Mouse (Mus musculus) CH12.LX (cell line): ENCODE measurements around the gene Ppfia2. TPM values are rescaled to one million over a fixed set of nuclear protein-coding genes. Genes with fewer than 3 reads are reported as not detected.

Experiments
- DNase-seq: peaks from one replicate; pipeline ENCODE4 v3.0.0-alpha.2; 2013; ENCODE audit errors: extremely low read depth
- H3K27ac ChIP-seq: 2 replicates; pipeline ENCODE4 v1.5.1; 2012; ENCODE audit warnings: low read depth, mild to moderate bottlenecking, control low read depth, moderate library complexity; ENCODE audit not compliant: insufficient read depth
- H3K27me3 ChIP-seq: replicated peaks from 2 replicates; pipeline ENCODE3; 2012; ENCODE audit warnings: inconsistent platforms
- H3K36me3 ChIP-seq, 2 experiments: replicated peaks in 1 of 2; 2 replicates each; pipeline versions ENCODE3 to v1.6.1; 2012; ENCODE audit warnings: inconsistent platforms in 1 of 2, low read length in 1 of 2, mild to moderate bottlenecking in 1 of 2, mixed read lengths in 1 of 2, moderate library complexity in 1 of 2; ENCODE audit not compliant: control insufficient read depth in 1 of 2, insufficient read depth in 1 of 2
- H3K4me1 ChIP-seq, 2 experiments: 2 replicates each; pipeline ENCODE4 v1.6.1; 2012; ENCODE audit warnings: inconsistent platforms in 1 of 2, moderate library complexity in 1 of 2; ENCODE audit not compliant: insufficient read depth in 2 of 2, control insufficient read depth in 1 of 2
- H3K4me2 ChIP-seq: 2 replicates; pipeline ENCODE4 v1.6.1; 2012; ENCODE audit warnings: low read depth, mild to moderate bottlenecking, control low read depth; ENCODE audit not compliant: poor library complexity, insufficient read depth, severe bottlenecking
- H3K4me3 ChIP-seq, 3 experiments: fragments of 150-350 bp in 1 of 3; sonication (generic) in 1 of 3; replicated peaks in 1 of 3; 2 replicates each; pipeline versions ENCODE3 to v1.5.1; 2011 to 2012; ENCODE audit warnings: low read depth in 2 of 3, low read length in 2 of 3, mild to moderate bottlenecking in 2 of 3, moderate library complexity in 2 of 3, control low read depth in 1 of 3, improper control_type of control experiment in 1 of 3, inconsistent platforms in 1 of 3, mixed read lengths in 1 of 3; ENCODE audit not compliant: poor library complexity in 1 of 3
- H3K79me2 ChIP-seq: replicated peaks from 2 replicates; pipeline ENCODE4 v1.6.1; 2012; ENCODE audit warnings: mild to moderate bottlenecking, moderate library complexity; ENCODE audit not compliant: control insufficient read depth, poor library complexity, insufficient read depth, severe bottlenecking; ENCODE audit errors: extremely low read depth
- H3K9ac ChIP-seq: 2 replicates; pipeline ENCODE4 v1.6.1; 2012; ENCODE audit warnings: low read depth, mild to moderate bottlenecking, control low read depth, moderate library complexity; ENCODE audit not compliant: insufficient read depth
- H3K9me3 ChIP-seq: replicated peaks from 2 replicates; pipeline ENCODE3; 2012; ENCODE audit warnings: low read length, inconsistent platforms, mixed read lengths
- CHD1 ChIP-seq: IDR thresholded peaks from 2 replicates; pipeline ENCODE4 v1.6.1; 2012; ENCODE audit warnings: low read depth, low read length, improper control_type of control experiment, inconsistent platforms
- E2F4 ChIP-seq: IDR thresholded peaks from 2 replicates; pipeline ENCODE4 v1.6.1; 2011; ENCODE audit warnings: low read depth, low read length, improper control_type of control experiment; ENCODE audit not compliant: insufficient replicate concordance
- GABPA ChIP-seq: IDR thresholded peaks from 2 replicates; pipeline ENCODE4 v1.6.1; 2012; ENCODE audit warnings: low read depth, low read length, improper control_type of control experiment, inconsistent platforms; ENCODE audit not compliant: insufficient replicate concordance
- HCFC1 ChIP-seq: IDR thresholded peaks from 2 replicates; pipeline ENCODE4 v1.6.1; 2012; ENCODE audit warnings: low read depth, mild to moderate bottlenecking, inconsistent platforms, low read length, improper control_type of control experiment
- JUND ChIP-seq: conservative IDR thresholded peaks from 2 replicates; pipeline ENCODE4 v1.6.1; 2011; ENCODE audit warnings: low read depth, low read length, improper control_type of control experiment
- KAT2A ChIP-seq: IDR thresholded peaks from 2 replicates; pipeline ENCODE4 v1.6.1; 2012; ENCODE audit warnings: low read length, improper control_type of control experiment, inconsistent platforms; ENCODE audit not compliant: insufficient replicate concordance
- MAZ ChIP-seq: IDR thresholded peaks from 2 replicates; pipeline ENCODE4 v1.6.1; 2012; ENCODE audit warnings: low read depth, mild to moderate bottlenecking, inconsistent platforms, low read length, improper control_type of control experiment, moderate library complexity
- MXI1 ChIP-seq: IDR thresholded peaks from 2 replicates; pipeline ENCODE4 v1.6.1; 2011; ENCODE audit warnings: mild to moderate bottlenecking, low read depth, low read length, improper control_type of control experiment
- MYC ChIP-seq: IDR thresholded peaks from 2 replicates; pipeline ENCODE4 v1.6.1; 2011; ENCODE audit warnings: low read depth, mild to moderate bottlenecking, improper control_type of control experiment, low read length
- NELFE ChIP-seq: IDR thresholded peaks from 2 replicates; pipeline ENCODE4 v1.6.1; 2011; ENCODE audit warnings: low read depth, low read length, improper control_type of control experiment
- NRF1 ChIP-seq: IDR thresholded peaks from 2 replicates; pipeline ENCODE4 v1.6.1; 2014; ENCODE audit warnings: low read depth, mild to moderate bottlenecking, inconsistent platforms, low read length, improper control_type of control experiment, moderate library complexity
- POLR2A ChIP-seq: IDR thresholded peaks from 2 replicates; pipeline ENCODE4 v1.6.1; 2011; ENCODE audit warnings: low read depth, mild to moderate bottlenecking, improper control_type of control experiment, low read length
- POLR2AphosphoS2 ChIP-seq: IDR thresholded peaks from 2 replicates; pipeline ENCODE4 v1.6.1; 2011; ENCODE audit warnings: low read depth, low read length, improper control_type of control experiment
- RCOR1 ChIP-seq: conservative IDR thresholded peaks from 2 replicates; pipeline ENCODE4 v1.6.1; 2012; ENCODE audit warnings: low read depth, mild to moderate bottlenecking, inconsistent platforms, low read length, improper control_type of control experiment
- SIN3A ChIP-seq: IDR thresholded peaks from 2 replicates; pipeline ENCODE4 v1.6.1; 2012; ENCODE audit warnings: low read length, improper control_type of control experiment, inconsistent platforms
- TBP ChIP-seq: conservative IDR thresholded peaks from 2 replicates; pipeline ENCODE4 v1.6.1; 2011; ENCODE audit warnings: low read depth, low read length, improper control_type of control experiment
- UBTF ChIP-seq: IDR thresholded peaks from 2 replicates; pipeline ENCODE4 v1.6.1; 2012; ENCODE audit warnings: low read depth, mild to moderate bottlenecking, inconsistent platforms, low read length, improper control_type of control experiment, moderate library complexity
- USF2 ChIP-seq: conservative IDR thresholded peaks from 2 replicates; pipeline ENCODE4 v1.6.1; 2011; ENCODE audit warnings: low read depth, low read length, improper control_type of control experiment
- ZC3H11A ChIP-seq: IDR thresholded peaks from 2 replicates; pipeline ENCODE4 v1.6.1; 2012; ENCODE audit warnings: low read depth, mild to moderate bottlenecking, inconsistent platforms, low read length, improper control_type of control experiment
- dilution Hi-C: fragments of 300-500 bp; cut with MboI; formaldehyde crosslinking; loops from 2 replicates; pipeline ENCODE4 v1.14.3; 2020; ENCODE audit warnings: low sequenced_read_pairs; ENCODE audit not compliant: extremely low pct_unique_long_range_greater_than_20kb, extremely low pct_ligation_motif_present
- in situ Hi-C: fragments of 300-500 bp; cut with MboI; formaldehyde crosslinking; loops from 3 replicates; pipeline ENCODE4 v1.14.3; 2019; ENCODE audit warnings: low sequenced_read_pairs, low pct_ligation_motif_present, low pct_unique_long_range_greater_than_20kb, mixed read lengths
- polyA plus RNA-seq: library from polyadenylated mRNA; unstranded; fragments of >175 nt; gene quantifications from 2 replicates; pipeline ENCODE4 v1.2.1, GENCODE M21; 2012; ENCODE audit warnings: low read depth; ENCODE audit not compliant: insufficient read length
- total RNA-seq, 2 experiments: library from RNA; depleted of rRNA; stranded (reverse); fragments of 300-350 nt in 1 of 2; fragments of >200 nt in 1 of 2; gene quantifications; 2 replicates each; pipeline ENCODE4 v1.2.3; 2012 to 2014

Ppfia2 gene
- total and polyA plus RNA-seq, 3 experiments, result not detected

- no peaks in the 10 kb centered on the region for H3K36me3 ChIP-seq
- no peaks in the 10 kb centered on the region for H3K27me3 ChIP-seq
- H3K4me2 ChIP-seq, result no peak overlapping the region
- no peaks in the 10 kb centered on the region for H3K4me1 ChIP-seq
- no peak for TF ChIP-seq MAZ
- no peak for TF ChIP-seq RCOR1
- TF ChIP-seq, all 38 proteins: peak for 0
- no peak for DNase-seq
- no peak overlapping the region for H3K27ac ChIP-seq
- no peak overlapping the region for H3K9ac ChIP-seq
- dilution Hi-C loops (no loop called here), in situ Hi-C loops (no loop called here)
- H3K4me3 ChIP-seq, result no peak overlapping the region
- H3K79me2 ChIP-seq, result no peaks in the 10 kb centered on the region
- H3K9me3 ChIP-seq, result peaks cover 9% of the 10 kb centered on the region
These were observed 444.1 kb downstream of the Ppfia2 start for GRCm38 (mm10) chr10:106914275-106914674.

DNA sequence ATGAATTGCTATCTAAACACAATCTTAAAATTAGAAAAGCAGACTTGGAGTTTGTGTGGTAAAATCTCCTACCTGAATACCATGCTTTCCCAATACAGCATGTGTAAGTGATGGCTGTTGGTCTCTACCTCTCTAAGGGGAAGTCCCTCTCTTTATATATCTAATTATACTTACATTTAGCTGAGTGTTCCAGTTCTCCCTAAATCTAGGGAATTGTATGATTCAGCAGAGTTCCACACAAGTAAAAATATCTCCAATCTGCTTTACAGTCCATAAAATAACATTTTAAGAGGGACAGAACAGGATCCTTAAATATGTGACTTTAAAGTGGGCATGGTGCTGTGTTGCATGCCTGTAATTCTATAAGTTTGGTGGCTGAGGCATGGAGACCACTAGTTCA is 444.7 kb downstream of the Ppfia2 start:
- H3K9me3 ChIP-seq, result peaks cover 9% of the 10 kb centered on the region
- H3K79me2 ChIP-seq, result no peaks in the 10 kb centered on the region
- DNase-seq, result no peak
- no peaks in the 10 kb centered on the region for H3K36me3 ChIP-seq
- no peaks in the 10 kb centered on the region for H3K27me3 ChIP-seq
- in situ Hi-C loops (no loop called here), dilution Hi-C loops (no loop called here)
- H3K4me3 ChIP-seq, result no peak overlapping the region
- H3K4me1 ChIP-seq, result no peaks in the 10 kb centered on the region
- TF ChIP-seq CHD1, result no peak
- no peak for TF ChIP-seq POLR2A
- no peak for TF ChIP-seq GABPA
- TF ChIP-seq MYC, result no peak
- no peak for TF ChIP-seq HCFC1
- no peak for TF ChIP-seq KAT2A
- no peak for TF ChIP-seq SIN3A
- no peak for TF ChIP-seq NELFE
- TF ChIP-seq POLR2AphosphoS2, result no peak
- TF ChIP-seq NRF1, result no peak
- no peak for TF ChIP-seq USF2
- TF ChIP-seq TBP, result no peak
- TF ChIP-seq UBTF, result no peak
- no peak for TF ChIP-seq MXI1
- TF ChIP-seq ZC3H11A, result no peak
- no peak for TF ChIP-seq RCOR1
- no peak for TF ChIP-seq MAZ
- no peak for TF ChIP-seq JUND
- no peak for TF ChIP-seq E2F4
- H3K27ac ChIP-seq, result no peak overlapping the region
- H3K4me2 ChIP-seq, result no peak overlapping the region
- H3K9ac ChIP-seq, result no peak overlapping the region
